Mouse (Mus musculus): ENCODE measurements at regions not wholly inside any gene's neighbourhood (a gene's known extent, or its start where the extent isn't known, plus 50 kb on each side); places are given as distances from the start of the nearest gene placed in this dataset.

GRCm38 (mm10) chr7:55400774-55401173 lies 367.2 kb upstream of the Siglech start:
- H3K4me3 ChIP-seq: no peak overlapping the region
- DNase-seq (ENCODE audit: low spot score in 2 of 2): no peak
- H3K27ac ChIP-seq: no peak overlapping the region
- TF ChIP-seq CTCF (conservative IDR thresholded peaks at IDR 0.05): no peak

GRCm38 (mm10) chr7:55401300-55401711 lies 366.7 kb upstream of the Siglech start:
- TF ChIP-seq CTCF (conservative IDR thresholded peaks at IDR 0.05): no peak
- H3K4me3 ChIP-seq: no peak overlapping the region
- DNase-seq (ENCODE audit: low spot score in 2 of 2): peak; percentile 15 to 47
- H3K27ac ChIP-seq: no peak overlapping the region

GRCm38 (mm10) chr7:55447297-55447885 lies 320.6 kb upstream of the Siglech start:
- no peak for DNase-seq (ENCODE audit: low spot score in 2 of 2)
- no peak for TF ChIP-seq CTCF (conservative IDR thresholded peaks at IDR 0.05)
- Histone ChIP-seq H3K27ac (no peak overlapping the region), H3K4me3 (no peak overlapping the region)

All from layer of hippocampus, adult 2 months (tissue).